Mouse (Mus musculus) ES-Bruce4 (cell line): ENCODE measurements around the gene Cse1l.

ENCODE experiments used
- CTCF ChIP-seq: IDR thresholded peaks from one replicate; pipeline ENCODE4 v1.8.1; 2011; ENCODE audit warnings: low read depth, low read length
- EP300 ChIP-seq: IDR thresholded peaks from 2 replicates; pipeline ENCODE4 v1.6.1; 2011; ENCODE audit warnings: low read depth, low read length; ENCODE audit not compliant: insufficient read depth

GRCm38 (mm10) chr2:166876331-166876730 lies 29.5 kb upstream of the Cse1l start:
- TF ChIP-seq EP300: no peak
- no peak for TF ChIP-seq CTCF
